Mouse (Mus musculus): ENCODE results near the gene Ttc29. TPM values are rescaled to one million over a fixed set of nuclear protein-coding genes. Genes with fewer than 3 reads are reported as not detected.

Gene Ttc29
- total and polyA plus RNA-seq, 2 experiments from 2014 or later: 0.05 TPM; not detected in 1

DNA sequence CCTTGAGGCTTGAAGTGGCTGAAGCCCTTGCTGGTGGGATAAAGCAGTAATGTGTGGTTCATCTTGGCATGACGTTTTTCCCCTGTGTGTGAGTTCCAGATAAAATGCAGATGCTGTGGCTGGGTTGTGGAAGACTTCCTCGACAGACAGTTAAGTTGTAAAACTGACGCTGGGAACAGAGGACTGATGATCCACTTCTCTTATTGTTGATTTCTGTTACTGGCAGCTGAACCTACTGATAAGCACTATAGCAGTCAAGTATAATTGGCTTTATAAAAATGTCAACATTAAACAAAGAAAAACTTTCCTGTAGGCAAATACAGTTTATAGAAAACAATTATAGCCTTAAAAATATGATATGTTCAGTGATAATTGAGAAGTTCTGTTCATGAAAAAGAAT lies 2.7 kb upstream of the Ttc29 start:
- ATAC-seq (ENCODE audit: insufficient read depth, low read depth): no peak
- H3K36me3 ChIP-seq (replicated peaks; ENCODE audit: control insufficient read depth, insufficient read depth, low read length): no peaks in the 10 kb centered on the region
- DNase-seq (ENCODE audit: low spot score): no peak
- TF ChIP-seq EP300 (IDR thresholded peaks at IDR 0.05; ENCODE audit: low read depth): no peak
- no peak for TF ChIP-seq CTCF (IDR thresholded peaks at IDR 0.05; ENCODE audit: low read depth)
- no peaks in the 10 kb centered on the region for H3K9me3 ChIP-seq (replicated peaks; ENCODE audit: control insufficient read depth, low read length)
- H3K27me3 ChIP-seq (ENCODE audit: control insufficient read depth, insufficient read depth, low read length): no peaks in the 10 kb centered on the region
- H3K4me1 ChIP-seq (ENCODE audit: control insufficient read depth, insufficient read depth): no peaks in the 10 kb centered on the region
- WGBS: 46% methylated on average over 3 of the region's 3 CpGs
- H3K4me2 ChIP-seq (ENCODE audit: low read depth, low read length): no peak overlapping the region
- no peak overlapping the region for H3K4me3 ChIP-seq (ENCODE audit: low read depth, low read length)
- H3K9ac ChIP-seq (replicated peaks; ENCODE audit: low read depth, low read length): no peak overlapping the region
- no peak overlapping the region for H3K27ac ChIP-seq (ENCODE audit: low read depth)

DNA sequence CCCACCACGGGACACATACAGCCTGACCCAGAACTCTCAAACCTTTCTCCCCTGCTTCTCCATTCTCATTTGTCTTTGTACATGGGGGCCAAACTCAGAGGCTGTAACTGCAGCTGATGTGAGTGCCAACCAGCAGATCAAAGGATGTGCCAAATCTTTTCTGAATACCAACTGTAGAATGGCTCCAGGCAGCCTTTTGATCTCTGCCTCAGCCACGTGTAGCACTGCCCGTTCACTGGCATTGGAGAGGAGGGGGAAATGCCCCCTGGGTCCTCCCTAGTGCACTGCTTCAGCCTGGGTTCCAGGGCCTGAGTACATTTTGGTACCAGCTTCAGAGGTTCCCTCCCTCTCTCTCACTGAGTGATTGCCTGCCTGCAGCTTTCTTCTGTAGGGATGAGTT lies 1.5 kb downstream of the Ttc29 start:
- Histone ChIP-seq H3K4me3 (ENCODE audit: low read depth, low read length) (no peak overlapping the region), H3K27me3 (ENCODE audit: control insufficient read depth, insufficient read depth, low read length) (no peaks in the 10 kb centered on the region), H3K27ac (ENCODE audit: low read depth) (no peak overlapping the region), H3K9ac (replicated peaks; ENCODE audit: low read depth, low read length) (no peak overlapping the region), H3K9me3 (replicated peaks; ENCODE audit: control insufficient read depth, low read length) (no peaks in the 10 kb centered on the region), H3K4me2 (ENCODE audit: low read depth, low read length) (no peak overlapping the region), H3K36me3 (replicated peaks; ENCODE audit: control insufficient read depth, insufficient read depth, low read length) (no peaks in the 10 kb centered on the region), H3K4me1 (ENCODE audit: control insufficient read depth, insufficient read depth) (no peaks in the 10 kb centered on the region)
- WGBS: 32% methylated on average over 3 of the region's 3 CpGs
- TF ChIP-seq CTCF (IDR thresholded peaks at IDR 0.05; ENCODE audit: low read depth): no peak
- no peak for TF ChIP-seq EP300 (IDR thresholded peaks at IDR 0.05; ENCODE audit: low read depth)
- DNase-seq (ENCODE audit: low spot score): no peak
- no peak for ATAC-seq (ENCODE audit: insufficient read depth, low read depth)

DNA sequence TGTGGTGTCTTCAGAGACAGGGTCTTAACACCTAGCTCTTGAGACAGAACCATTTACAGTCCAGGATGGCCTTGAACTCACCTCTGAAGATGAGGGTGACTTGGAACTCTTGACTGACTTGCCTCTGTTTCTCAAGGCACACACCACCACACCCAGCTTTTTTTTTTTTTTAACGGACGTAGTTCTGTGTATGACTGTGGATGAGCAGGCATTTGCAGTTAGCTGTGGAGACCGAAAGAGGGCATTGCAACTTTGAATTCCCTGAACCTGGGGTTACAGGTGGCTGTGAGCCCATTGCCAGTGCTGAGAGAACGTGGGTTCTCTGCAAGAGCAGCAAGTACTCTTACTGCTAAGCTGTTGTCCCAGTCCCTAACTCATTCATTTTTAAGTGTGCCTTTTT lies 13.0 kb downstream of the Ttc29 start:
- H3K4me3 ChIP-seq (ENCODE audit: low read depth, low read length): no peak overlapping the region
- H3K4me1 ChIP-seq (ENCODE audit: control insufficient read depth, insufficient read depth): no peaks in the 10 kb centered on the region
- no peak overlapping the region for H3K27ac ChIP-seq (ENCODE audit: low read depth)
- H3K9me3 ChIP-seq (replicated peaks; ENCODE audit: control insufficient read depth, low read length): no peaks in the 10 kb centered on the region
- 75% methylated on average over 4 of the region's 4 CpGs for WGBS
- no peak overlapping the region for H3K4me2 ChIP-seq (ENCODE audit: low read depth, low read length)
- no peaks in the 10 kb centered on the region for H3K27me3 ChIP-seq (ENCODE audit: control insufficient read depth, insufficient read depth, low read length)
- TF ChIP-seq EP300 (IDR thresholded peaks at IDR 0.05; ENCODE audit: low read depth) (no peak), CTCF (IDR thresholded peaks at IDR 0.05; ENCODE audit: low read depth) (no peak)
- H3K36me3 ChIP-seq (replicated peaks; ENCODE audit: control insufficient read depth, insufficient read depth, low read length): no peaks in the 10 kb centered on the region
- DNase-seq (ENCODE audit: low spot score): no peak
- no peak overlapping the region for H3K9ac ChIP-seq (replicated peaks; ENCODE audit: low read depth, low read length)
- ATAC-seq (ENCODE audit: insufficient read depth, low read depth): no peak

DNA sequence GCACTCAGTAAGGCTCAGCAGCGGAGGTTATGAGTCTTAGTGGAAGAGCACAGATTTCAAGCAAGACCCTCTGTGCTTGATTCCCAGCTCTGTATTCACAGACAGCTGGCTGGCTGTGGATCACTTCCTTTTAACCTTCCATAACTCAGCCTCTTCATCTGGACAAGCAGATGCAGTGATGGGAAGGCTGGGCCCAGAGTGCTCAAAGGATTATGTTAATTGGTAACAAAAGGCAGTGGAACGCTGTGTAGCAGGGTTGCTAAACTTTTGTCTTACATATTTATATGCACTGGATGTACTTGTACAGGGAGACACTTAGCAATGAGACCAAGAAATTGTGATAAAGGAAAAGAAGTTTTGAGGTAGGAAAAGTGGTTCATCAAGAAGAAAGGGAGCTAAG lies 17.6 kb downstream of the Ttc29 start:
- Histone ChIP-seq H3K36me3 (replicated peaks; ENCODE audit: control insufficient read depth, insufficient read depth, low read length) (no peaks in the 10 kb centered on the region), H3K27ac (ENCODE audit: low read depth) (no peak overlapping the region), H3K4me3 (ENCODE audit: low read depth, low read length) (no peak overlapping the region), H3K27me3 (ENCODE audit: control insufficient read depth, insufficient read depth, low read length) (no peaks in the 10 kb centered on the region), H3K9ac (replicated peaks; ENCODE audit: low read depth, low read length) (no peak overlapping the region), H3K4me1 (ENCODE audit: control insufficient read depth, insufficient read depth) (no peaks in the 10 kb centered on the region), H3K4me2 (ENCODE audit: low read depth, low read length) (no peak overlapping the region), H3K9me3 (replicated peaks; ENCODE audit: control insufficient read depth, low read length) (no peaks in the 10 kb centered on the region)
- 78% methylated on average over 2 of the region's 2 CpGs for WGBS
- no peak for ATAC-seq (ENCODE audit: insufficient read depth, low read depth)
- DNase-seq (ENCODE audit: low spot score): no peak
- TF ChIP-seq EP300 (IDR thresholded peaks at IDR 0.05; ENCODE audit: low read depth): no peak
- no peak for TF ChIP-seq CTCF (IDR thresholded peaks at IDR 0.05; ENCODE audit: low read depth)

DNA sequence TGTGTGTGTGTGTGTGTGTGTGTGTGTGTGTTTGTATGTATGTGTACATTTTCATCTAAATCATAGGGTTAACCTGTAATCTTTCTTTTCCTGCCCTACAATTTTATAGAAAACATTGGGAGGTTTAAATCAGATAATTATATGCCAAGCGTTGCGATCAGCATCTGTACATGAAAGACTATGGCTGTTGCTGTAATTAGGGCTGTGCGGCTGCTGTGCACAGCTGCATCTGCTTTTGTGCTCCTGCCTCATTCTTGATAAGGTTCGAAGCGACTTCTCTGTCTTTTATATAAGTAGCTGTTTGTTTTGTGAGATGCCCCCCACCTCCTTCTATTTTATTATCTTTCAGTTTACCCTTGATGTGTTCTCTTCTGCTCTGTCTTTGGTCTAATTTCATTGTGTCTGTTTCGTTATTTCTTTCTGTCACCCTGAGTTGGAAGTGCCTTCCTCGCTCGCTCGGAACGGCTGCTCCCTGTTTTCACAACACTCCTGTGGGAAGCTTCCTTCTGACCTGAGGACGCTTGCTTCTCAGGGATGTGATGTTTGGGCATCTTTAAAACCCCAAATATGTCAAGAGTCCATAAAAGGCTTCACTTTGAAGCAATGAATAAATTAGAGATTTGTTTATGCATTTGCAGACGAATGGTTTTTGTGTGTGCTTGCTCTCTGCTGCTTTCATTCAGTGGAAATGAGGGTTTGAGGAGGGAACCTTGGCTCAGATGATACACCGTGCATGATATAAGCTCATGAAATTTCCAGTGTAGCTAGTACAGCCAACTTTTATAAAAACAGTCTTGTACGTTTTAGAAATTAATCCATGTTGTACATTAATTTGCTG lies 20.0 kb downstream of the Ttc29 start:
- no peak overlapping the region for H3K27ac ChIP-seq (ENCODE audit: low read depth)
- ATAC-seq (ENCODE audit: insufficient read depth, low read depth): no peak
- no peaks in the 10 kb centered on the region for H3K9me3 ChIP-seq (replicated peaks; ENCODE audit: control insufficient read depth, low read length)
- H3K36me3 ChIP-seq (replicated peaks; ENCODE audit: control insufficient read depth, insufficient read depth, low read length): no peaks in the 10 kb centered on the region
- 61% methylated on average over 14 of the region's 14 CpGs for WGBS
- no peak overlapping the region for H3K4me2 ChIP-seq (ENCODE audit: low read depth, low read length)
- no peak overlapping the region for H3K4me3 ChIP-seq (ENCODE audit: low read depth, low read length)
- no peak overlapping the region for H3K9ac ChIP-seq (replicated peaks; ENCODE audit: low read depth, low read length)
- H3K27me3 ChIP-seq (ENCODE audit: control insufficient read depth, insufficient read depth, low read length): no peaks in the 10 kb centered on the region
- TF ChIP-seq CTCF (IDR thresholded peaks at IDR 0.05; ENCODE audit: low read depth) (no peak), EP300 (IDR thresholded peaks at IDR 0.05; ENCODE audit: low read depth) (no peak)
- H3K4me1 ChIP-seq (ENCODE audit: control insufficient read depth, insufficient read depth): no peaks in the 10 kb centered on the region
- no peak for DNase-seq (ENCODE audit: low spot score)
